Mouse (Mus musculus) olfactory bulb, adult 2 months (tissue): ENCODE data around the gene Dnajc28. TPM values are rescaled to one million over a fixed set of nuclear protein-coding genes. Genes with fewer than 3 reads are reported as not detected.

ENCODE experiments used
- H3K27ac ChIP-seq: fragments of 200-500 bp; 2 replicates; pipeline ENCODE4 v1.5.1; 2012; ENCODE audit warnings: low read depth, low read length; ENCODE audit not compliant: insufficient read depth
- H3K4me1 ChIP-seq: fragments of 200-500 bp; 2 replicates; pipeline ENCODE4 v1.6.1; 2012; ENCODE audit warnings: low read length; ENCODE audit not compliant: control insufficient read depth, insufficient read depth
- H3K4me3 ChIP-seq: fragments of 200-500 bp; 2 replicates; pipeline ENCODE4 v1.5.1; 2012; ENCODE audit warnings: mild to moderate bottlenecking, low read depth, low read length, moderate library complexity; ENCODE audit not compliant: insufficient read depth
- CTCF ChIP-seq: fragments of 200-500 bp; IDR thresholded peaks from 2 replicates; pipeline ENCODE4 v1.5.1; 2012; ENCODE audit warnings: low read depth, mild to moderate bottlenecking, low read length, moderate library complexity; ENCODE audit not compliant: insufficient read depth
- POLR2A ChIP-seq: fragments of 200-500 bp; IDR thresholded peaks from 2 replicates; pipeline ENCODE4 v1.6.1; 2012; ENCODE audit warnings: mild to moderate bottlenecking, low read depth, low read length, moderate library complexity; ENCODE audit not compliant: insufficient read depth
- WGBS: fragments of 180-500 bp; shearing (Covaris S2); methylation state at CpG from one replicate; pipeline ENCODE4 v1.1.7; 2018; 5-methylcytosine and 5-hydroxymethylcytosine counted together
- polyA plus RNA-seq: library from polyadenylated mRNA; stranded (reverse); fragments of >200 nt; gene quantifications from 2 replicates; pipeline ENCODE4 v1.2.4, GENCODE M21; 2012; ENCODE audit warnings: low replicate concordance; ENCODE audit not compliant: missing spikeins, insufficient read depth, insufficient read length

Dnajc28 gene
- polyA plus RNA-seq, 1 experiment: not detected

- H3K27ac ChIP-seq: no peak overlapping the region
- no peak overlapping the region for H3K4me3 ChIP-seq
- no peaks in the 10 kb centered on the region for H3K4me1 ChIP-seq
- WGBS: 95% methylated on average over 11 of the region's 11 CpGs
- TF ChIP-seq POLR2A (no peak), CTCF (no peak)
These were observed 2.2 kb upstream of the Dnajc28 start for GRCm38 (mm10) chr16:91620991-91621390.

DNA sequence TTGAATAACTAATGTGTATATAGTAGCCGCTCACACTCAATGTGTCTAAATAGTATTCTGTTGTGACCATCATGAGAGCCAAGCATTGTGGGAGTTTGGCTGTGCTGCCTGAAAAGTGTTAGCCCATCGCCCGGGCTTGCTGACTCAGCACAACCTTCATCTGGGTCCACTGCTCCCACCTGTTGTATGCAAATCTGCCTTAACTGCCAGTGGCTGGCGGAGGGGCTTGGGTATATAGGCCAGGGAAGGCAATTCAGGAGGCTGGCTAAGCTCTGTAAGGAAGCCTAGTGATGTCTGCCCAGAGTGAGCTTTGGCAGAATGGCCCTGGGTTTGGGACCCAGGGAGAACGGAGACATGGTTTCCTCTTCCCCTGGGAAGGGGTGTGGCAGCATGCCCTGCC lies 1.4 kb upstream of the Dnajc28 start:
- Histone ChIP-seq H3K4me3 (no peak overlapping the region), H3K4me1 (no peaks in the 10 kb centered on the region), H3K27ac (no peak overlapping the region)
- 95% methylated on average over 5 of the region's 5 CpGs for WGBS
- no peak for TF ChIP-seq POLR2A
- TF ChIP-seq CTCF: no peak

DNA sequence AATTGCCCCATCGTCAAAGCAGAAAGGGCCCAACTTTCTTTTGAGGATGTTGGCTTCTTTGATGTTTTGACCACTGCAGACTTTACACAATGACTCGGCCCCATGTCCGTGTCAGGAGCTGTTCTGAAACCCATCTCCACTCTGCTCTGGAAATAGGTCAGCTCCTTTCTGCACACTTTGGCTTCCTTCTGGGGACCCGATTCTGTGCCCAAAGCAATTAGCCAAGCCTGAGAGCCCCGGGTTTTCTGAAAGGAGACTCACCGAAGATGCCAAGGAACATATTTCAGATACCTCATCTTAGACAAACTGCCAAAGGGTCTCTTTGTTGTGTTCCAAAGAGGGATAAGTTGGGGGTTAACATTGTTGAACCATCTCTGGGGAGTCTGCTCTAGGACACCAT lies 4.3 kb downstream of the Dnajc28 start:
- Histone ChIP-seq H3K4me1 (0 out of 2 replicates have a peak, but pooled peaks cover 6% of the 10 kb centered on the region), H3K27ac (no peak overlapping the region), H3K4me3 (no peak overlapping the region)
- WGBS: 45% methylated on average over 6 of the region's 6 CpGs
- TF ChIP-seq POLR2A (no peak), CTCF (no peak)

- 72% methylated on average over 5 of the region's 5 CpGs for WGBS
- H3K27ac ChIP-seq: no peak overlapping the region
- no peak for TF ChIP-seq POLR2A
- no peak for TF ChIP-seq CTCF
- H3K4me3 ChIP-seq: no peak overlapping the region
- 0 out of 2 replicates have a peak, but pooled peaks cover 6% of the 10 kb centered on the region for H3K4me1 ChIP-seq
These were observed 6.3 kb downstream of the Dnajc28 start for GRCm38 (mm10) chr16:91612525-91612924.

- Histone ChIP-seq H3K4me3 (no peak overlapping the region), H3K4me1 (0 out of 2 replicates have a peak, but pooled peaks cover 6% of the 10 kb centered on the region), H3K27ac (no peak overlapping the region)
- 62% methylated on average over 11 of the region's 11 CpGs for WGBS
- TF ChIP-seq POLR2A (no peak), CTCF (no peak)
These were observed 7.6 kb downstream of the Dnajc28 start for GRCm38 (mm10) chr16:91611248-91611647.

DNA sequence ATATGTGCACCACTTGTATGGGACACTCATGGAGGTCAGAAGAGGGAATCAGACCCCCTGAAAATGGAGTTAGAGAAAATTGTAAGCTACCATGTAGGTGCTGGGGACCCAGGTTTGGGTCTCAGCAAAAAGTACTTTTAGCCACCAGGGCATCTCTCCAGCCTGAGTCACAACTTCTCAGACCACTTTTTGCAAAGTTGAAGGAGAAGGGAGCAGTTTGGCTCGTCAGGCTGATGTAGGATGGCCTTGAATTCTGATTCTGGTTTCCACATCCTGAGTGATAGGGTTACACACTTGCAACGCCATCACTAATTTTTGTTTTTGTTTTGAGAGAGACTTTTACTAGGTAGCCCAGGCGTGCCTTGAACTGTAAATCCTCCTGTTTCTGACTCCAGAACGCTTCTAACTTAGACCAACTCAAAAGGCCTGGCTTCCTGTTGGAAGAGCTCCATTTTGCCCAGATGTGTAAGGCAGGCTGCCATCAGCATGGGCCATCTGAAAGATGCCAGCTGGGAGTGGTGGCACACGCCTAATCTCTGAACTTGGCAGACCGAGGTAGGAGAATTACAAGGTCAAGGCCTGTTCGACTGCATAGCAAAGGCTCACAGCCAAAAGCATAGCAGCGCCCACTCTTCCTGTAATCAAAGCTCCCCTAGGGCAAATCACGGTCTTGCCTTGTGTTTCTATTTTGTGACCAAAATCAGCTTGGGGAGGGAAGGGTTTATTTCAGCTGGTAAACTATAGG lies 9.2 kb downstream of the Dnajc28 start:
- no peak overlapping the region for H3K4me3 ChIP-seq
- 66% methylated on average over 9 of the region's 9 CpGs for WGBS
- H3K4me1 ChIP-seq: 0 out of 2 replicates have a peak, but pooled peaks cover 6% of the 10 kb centered on the region
- no peak overlapping the region for H3K27ac ChIP-seq
- TF ChIP-seq CTCF (no peak), POLR2A (no peak)

GRCm38 (mm10) chr16:91606958-91607357 lies 11.9 kb downstream of the Dnajc28 start:
- Histone ChIP-seq H3K4me3 (no peak overlapping the region), H3K27ac (no peak overlapping the region), H3K4me1 (0 out of 2 replicates have a peak, but pooled peaks cover 2% of the 10 kb centered on the region)
- WGBS: 92% methylated on average over 8 of the region's 8 CpGs
- no peak for TF ChIP-seq POLR2A
- no peak for TF ChIP-seq CTCF

DNA sequence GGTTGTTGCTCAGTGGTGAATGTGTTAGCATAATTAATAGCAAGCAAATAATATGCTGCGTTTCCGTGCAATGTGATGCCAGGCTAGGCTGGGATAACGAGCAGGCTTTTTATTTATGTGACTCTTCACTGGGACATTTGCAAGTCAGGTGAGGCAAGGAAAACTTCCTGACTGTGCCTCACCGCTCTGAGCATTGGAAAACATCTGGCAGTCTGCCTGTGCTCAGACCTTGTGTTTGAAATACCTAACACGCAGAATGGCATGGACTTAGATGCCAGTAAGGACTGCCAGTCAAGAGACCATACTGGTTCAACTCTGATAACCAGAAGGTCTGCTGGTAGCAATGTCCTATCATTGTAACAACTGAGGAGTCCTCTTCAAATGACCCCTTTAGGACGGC lies 13.7 kb downstream of the Dnajc28 start:
- Histone ChIP-seq H3K27ac (no peak overlapping the region), H3K4me3 (no peak overlapping the region), H3K4me1 (0 out of 2 replicates have a peak, but pooled peaks cover under 1% of the 10 kb centered on the region)
- 72% methylated on average over 6 of the region's 6 CpGs for WGBS
- TF ChIP-seq CTCF (no peak), POLR2A (no peak)

DNA sequence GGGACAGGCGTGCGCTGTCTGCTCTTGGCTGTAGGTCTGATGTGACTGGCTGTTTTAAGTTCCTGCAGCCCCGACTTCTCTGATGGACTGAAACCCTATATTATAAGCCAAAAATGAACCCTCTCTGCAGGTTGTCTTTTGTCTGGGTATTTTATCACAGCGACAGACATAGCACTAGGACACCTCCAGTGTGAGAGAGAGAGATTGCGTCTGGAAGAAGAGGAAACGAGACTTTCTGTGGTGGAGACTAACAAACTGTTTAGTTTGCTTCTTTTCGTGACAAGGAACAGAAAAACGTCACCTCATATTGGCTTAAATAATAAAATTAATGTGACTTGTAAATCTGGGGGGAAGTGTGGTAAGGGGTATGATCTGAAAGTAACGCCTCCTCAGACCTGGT lies 17.1 kb downstream of the Dnajc28 start:
- TF ChIP-seq POLR2A (no peak), CTCF (no peak)
- Histone ChIP-seq H3K27ac (no peak overlapping the region), H3K4me3 (no peak overlapping the region), H3K4me1 (no peaks in the 10 kb centered on the region)
- 82% methylated on average over 9 of the region's 9 CpGs for WGBS
